Mouse (Mus musculus) liver (tissue): ENCODE measurements around the gene Tagap.
"Not testable (repeated sequence)": the region's sequence is repeated elsewhere in the genome, so short reads cannot be mapped to it uniquely, and the experiment has no call there.

Experiments
- DNase-seq: peaks from one replicate; pipeline ENCODE4 v3.0.0-alpha.2; 2020; ENCODE audit warnings: mixed read lengths

The Tagap gene

GRCm38 (mm10) chr17:7916782-7917574, 8.8 kb upstream of the Tagap start:
- DNase-seq, result peak; percentile 26

- DNase-seq, result no peak
Observed at GRCm38 (mm10) chr17:7918355-7918754, 7.4 kb upstream of the Tagap start.

- no peak for DNase-seq
Observed at GRCm38 (mm10) chr17:7919209-7919608, 6.6 kb upstream of the Tagap start.

GRCm38 (mm10) chr17:7922564-7922963, 3.2 kb upstream of the Tagap start:
- peak; percentile 43 for DNase-seq

- DNase-seq, result no peak
Observed at GRCm38 (mm10) chr17:7924185-7924725, 1.5 kb upstream of the Tagap start.

GRCm38 (mm10) chr17:7927582-7928535, 2.1 kb downstream of the Tagap start:
- DNase-seq, result peak; percentile 65

- no peak for DNase-seq
Observed at GRCm38 (mm10) chr17:7928662-7929061, 2.9 kb downstream of the Tagap start.

GRCm38 (mm10) chr17:7929279-7929678, 3.5 kb downstream of the Tagap start:
- DNase-seq, result no peak

- DNase-seq, result no peak
Observed at GRCm38 (mm10) chr17:7931096-7931990, 5.5 kb downstream of the Tagap start.

GRCm38 (mm10) chr17:7932121-7932520, 6.3 kb downstream of the Tagap start:
- DNase-seq, result not testable (repeated sequence)

GRCm38 (mm10) chr17:7939640-7940039, 13.8 kb downstream of the Tagap start:
- DNase-seq, result peak; percentile 16

GRCm38 (mm10) chr17:7945117-7946052, 19.6 kb downstream of the Tagap start, which contains the start of gene Rsph3a:
Gene Rsph3a, plus strand, starts transcription at chr17:7945614.
- peak; percentile 89 for DNase-seq

GRCm38 (mm10) chr17:7946053-7946627, 20.3 kb downstream of the Tagap start:
- DNase-seq, result not testable (repeated sequence)

GRCm38 (mm10) chr17:7951333-7951732, 25.5 kb downstream of the Tagap start:
- not testable (repeated sequence) for DNase-seq

GRCm38 (mm10) chr17:7957242-7957641, 31.4 kb downstream of the Tagap start:
- DNase-seq, result not testable (repeated sequence)

GRCm38 (mm10) chr17:7963333-7963732, 37.5 kb downstream of the Tagap start:
- not testable (repeated sequence) for DNase-seq

GRCm38 (mm10) chr17:7964398-7964797, 38.6 kb downstream of the Tagap start:
- not testable (repeated sequence) for DNase-seq

GRCm38 (mm10) chr17:7968490-7968889, 42.7 kb downstream of the Tagap start:
- DNase-seq, result not testable (repeated sequence)

- DNase-seq, result not testable (repeated sequence)
Observed at GRCm38 (mm10) chr17:7969782-7970181, 44.0 kb downstream of the Tagap start.

GRCm38 (mm10) chr17:7983484-7983883, 57.7 kb downstream of the Tagap start:
- DNase-seq, result not testable (repeated sequence)
